Mouse (Mus musculus) CD4-positive, CD25-positive, alpha-beta regulatory T cell, adult 4 months (primary cell): Measurements from ENCODE around the gene Ptprn. TPM values are rescaled to one million over a fixed set of nuclear protein-coding genes. Genes with fewer than 3 reads are reported as not detected.

Experiments
- ATAC-seq: one replicate; pipeline ENCODE4 v1.8.0; 2017
- polyA plus RNA-seq, 2 experiments: library from polyadenylated mRNA; unstranded; fragments of 100-300 nt; shearing (Covaris generic); gene quantifications; one replicate each; pipeline ENCODE4 v1.2.1; 2017

Ptprn gene
- polyA plus RNA-seq, 2 experiments from 2014 or later, result 0.22 to 0.61 TPM

GRCm38 (mm10) chr1:75222926-75223325 lies 41.4 kb downstream of the Ptprn start:
- ATAC-seq, result peak; percentile 33

GRCm38 (mm10) chr1:75221538-75221937 lies 42.8 kb downstream of the Ptprn start:
- ATAC-seq, result no peak

- ATAC-seq, result no peak
These were observed 44.8 kb downstream of the Ptprn start, which contains the start of gene Tuba4a for GRCm38 (mm10) chr1:75219531-75219930. Gene Tuba4a, minus strand, starts transcription at chr1:75219865.

GRCm38 (mm10) chr1:75219078-75219477 lies 45.2 kb downstream of the Ptprn start:
- ATAC-seq, result peak; percentile 91

- peak; percentile 51 for ATAC-seq
These were observed 45.9 kb downstream of the Ptprn start for GRCm38 (mm10) chr1:75218227-75219001.

- ATAC-seq, result no peak
These were observed 46.4 kb downstream of the Ptprn start for GRCm38 (mm10) chr1:75217893-75218226.

GRCm38 (mm10) chr1:75216797-75217585 lies 47.3 kb downstream of the Ptprn start:
- ATAC-seq, result no peak

- ATAC-seq, result no peak
These were observed 48.5 kb downstream of the Ptprn start for GRCm38 (mm10) chr1:75215785-75216184.

GRCm38 (mm10) chr1:75214886-75215285 lies 49.4 kb downstream of the Ptprn start:
- no peak for ATAC-seq

- ATAC-seq, result no peak
These were observed 49.9 kb downstream of the Ptprn start for GRCm38 (mm10) chr1:75214442-75214841.

- no peak for ATAC-seq
These were observed 51.2 kb downstream of the Ptprn start for GRCm38 (mm10) chr1:75213096-75213495.

GRCm38 (mm10) chr1:75212542-75212941 lies 51.8 kb downstream of the Ptprn start:
- no peak for ATAC-seq

- peak; percentile 23 for ATAC-seq
These were observed 53.1 kb downstream of the Ptprn start for GRCm38 (mm10) chr1:75211141-75211708.

GRCm38 (mm10) chr1:75210136-75211087 lies 53.9 kb downstream of the Ptprn start, which contains the start of the genes Glb1l and Stk16:
Gene Glb1l, minus strand, starts transcription at chr1:75210813.
Gene Stk16, plus strand, starts transcription at chr1:75210838.
- ATAC-seq, result peak; percentile 93

- ATAC-seq, result no peak
These were observed 55.2 kb downstream of the Ptprn start for GRCm38 (mm10) chr1:75208967-75209678.

GRCm38 (mm10) chr1:75201236-75201635 lies 63.1 kb downstream of the Ptprn start:
- ATAC-seq, result no peak

Other genes starting within 250 kb of the Ptprn start
- 10 to 100 TPM in 1 of 2 experiments, 1 to 10 TPM in 1; 6.1 to 15.3 TPM for gene Nhej1, start 139.3 kb downstream of the Ptprn start, polyA plus RNA-seq
- under 1 TPM in 1 of 2 experiments, not detected in 1; 0.20 TPM for gene Slc23a3, start 130.6 kb downstream of the Ptprn start, polyA plus RNA-seq
- 100 to 1,000 TPM; 125 to 195 TPM for gene Cnppd1, start 121.8 kb downstream of the Ptprn start, polyA plus RNA-seq
- 10 to 100 TPM; 19.2 to 32.9 TPM for gene Retreg2, start 121.7 kb downstream of the Ptprn start, polyA plus RNA-seq
- gene Zfand2b, start 95.9 kb downstream of the Ptprn start, polyA plus RNA-seq, result 10 to 100 TPM; 54.7 to 71.9 TPM
- gene Abcb6, start 84.1 kb downstream of the Ptprn start, polyA plus RNA-seq, result 1 to 10 TPM in 1 of 2 experiments, under 1 TPM in 1; 0.97 to 6.9 TPM
- 10 to 100 TPM; 24.5 to 49.2 TPM for gene Ankzf1, start 72.4 kb downstream of the Ptprn start, polyA plus RNA-seq
- gene Atg9a, start 72.3 kb downstream of the Ptprn start, polyA plus RNA-seq, result 10 to 100 TPM; 10.1 to 12.4 TPM
- gene Glb1l, start 53.7 kb downstream of the Ptprn start, polyA plus RNA-seq, result 10 to 100 TPM in 1 of 2 experiments, 1 to 10 TPM in 1; 8.0 to 19.2 TPM
- 10 to 100 TPM; 56.9 to 62.7 TPM for gene Stk16, start 53.7 kb downstream of the Ptprn start, polyA plus RNA-seq
- 100 to 1,000 TPM; 141 to 164 TPM for gene Tuba4a, start 44.6 kb downstream of the Ptprn start, polyA plus RNA-seq
- not detected for gene A630095N17Rik, start 32.4 kb downstream of the Ptprn start, polyA plus RNA-seq
- gene Dnajb2, start 28.1 kb downstream of the Ptprn start, polyA plus RNA-seq, result 10 to 100 TPM in 1 of 2 experiments, 1 to 10 TPM in 1; 10.0 to 10.3 TPM
- not detected for gene Resp18, start 13.9 kb upstream of the Ptprn start, polyA plus RNA-seq
- gene Dnpep, start 53.5 kb upstream of the Ptprn start, polyA plus RNA-seq, result 10 to 100 TPM; 56.0 to 90.5 TPM
- gene Des, start 95.8 kb upstream of the Ptprn start, polyA plus RNA-seq, result not detected
- under 1 TPM in 1 of 2 experiments, not detected in 1; 0.03 TPM for gene Speg, start 110.8 kb upstream of the Ptprn start, polyA plus RNA-seq
- gene Gmppa, start 171.4 kb upstream of the Ptprn start, polyA plus RNA-seq, result 10 to 100 TPM; 57.0 to 91.3 TPM
- gene Asic4, start 185.9 kb upstream of the Ptprn start, polyA plus RNA-seq, result not detected
- 1 to 10 TPM; 5.2 to 5.6 TPM for gene Chpf, start 214.8 kb upstream of the Ptprn start, polyA plus RNA-seq
- not detected for gene Tmem198, start 215.0 kb upstream of the Ptprn start, polyA plus RNA-seq
- not detected for gene Obsl1, start 241.9 kb upstream of the Ptprn start, polyA plus RNA-seq
- gene Inha, start 242.6 kb upstream of the Ptprn start, polyA plus RNA-seq, result not detected